Mouse (Mus musculus): Measurements from ENCODE around the gene Nbeal2.
"Not testable (repeated sequence)": the region's sequence is repeated elsewhere in the genome, so short reads cannot be mapped to it uniquely, and the experiment has no call there.

Nbeal2 gene

GRCm38 (mm10) chr9:110653655-110654461, at the start of gene Nbeal2:
Gene Nbeal2 (minus strand): TSS chr9:110654161.
- in situ Hi-C loops (cut with MboI; ENCODE audit: unreplicated experiment in 2 of 2), result loop anchor here in 1 of 2 experiments (10.0 kb wide), 1 partner anchor 319 kb away; the partner anchor contains the start of gene Scap

- in situ Hi-C loops (cut with MboI; ENCODE audit: unreplicated experiment in 2 of 2), result no loop called here
Observed at GRCm38 (mm10) chr9:110702848-110703247, 48.9 kb upstream of the Nbeal2 start.

- in situ Hi-C loops (cut with MboI; ENCODE audit: unreplicated experiment in 2 of 2), result no loop called here
Observed at GRCm38 (mm10) chr9:110701114-110702032, 47.4 kb upstream of the Nbeal2 start.

- in situ Hi-C loops (cut with MboI; ENCODE audit: unreplicated experiment in 2 of 2), result no loop called here
Observed at GRCm38 (mm10) chr9:110699574-110699973, 45.6 kb upstream of the Nbeal2 start.

- in situ Hi-C loops (cut with MboI; ENCODE audit: unreplicated experiment in 2 of 2), result no loop called here
Observed at GRCm38 (mm10) chr9:110697465-110697864, 43.5 kb upstream of the Nbeal2 start.

GRCm38 (mm10) chr9:110696427-110696826, 42.5 kb upstream of the Nbeal2 start:
- in situ Hi-C loops (cut with MboI; ENCODE audit: unreplicated experiment in 2 of 2), result no loop called here

GRCm38 (mm10) chr9:110695165-110695755, 41.3 kb upstream of the Nbeal2 start:
- in situ Hi-C loops (cut with MboI; ENCODE audit: unreplicated experiment in 2 of 2), result no loop called here

GRCm38 (mm10) chr9:110689261-110689779, 35.4 kb upstream of the Nbeal2 start:
- in situ Hi-C loops (cut with MboI; ENCODE audit: unreplicated experiment in 2 of 2), result no loop called here

GRCm38 (mm10) chr9:110687846-110688245, 33.9 kb upstream of the Nbeal2 start:
- in situ Hi-C loops (cut with MboI; ENCODE audit: unreplicated experiment in 2 of 2), result no loop called here

GRCm38 (mm10) chr9:110687061-110687460, 33.1 kb upstream of the Nbeal2 start:
- in situ Hi-C loops (cut with MboI; ENCODE audit: unreplicated experiment in 2 of 2), result no loop called here

GRCm38 (mm10) chr9:110686472-110686871, 32.5 kb upstream of the Nbeal2 start:
- in situ Hi-C loops (cut with MboI; ENCODE audit: unreplicated experiment in 2 of 2), result no loop called here

GRCm38 (mm10) chr9:110685591-110685990, 31.6 kb upstream of the Nbeal2 start:
- in situ Hi-C loops (cut with MboI; ENCODE audit: unreplicated experiment in 2 of 2), result no loop called here

GRCm38 (mm10) chr9:110685187-110685586, 31.2 kb upstream of the Nbeal2 start:
- in situ Hi-C loops (cut with MboI; ENCODE audit: unreplicated experiment in 2 of 2), result no loop called here

GRCm38 (mm10) chr9:110684100-110684831, 30.3 kb upstream of the Nbeal2 start:
- in situ Hi-C loops (cut with MboI; ENCODE audit: unreplicated experiment in 2 of 2), result no loop called here

GRCm38 (mm10) chr9:110683574-110684099, 29.7 kb upstream of the Nbeal2 start:
- in situ Hi-C loops (cut with MboI; ENCODE audit: unreplicated experiment in 2 of 2), result no loop called here

GRCm38 (mm10) chr9:110682697-110683096, 28.7 kb upstream of the Nbeal2 start:
- in situ Hi-C loops (cut with MboI; ENCODE audit: unreplicated experiment in 2 of 2), result not testable (repeated sequence)

GRCm38 (mm10) chr9:110682255-110682654, 28.3 kb upstream of the Nbeal2 start:
- in situ Hi-C loops (cut with MboI; ENCODE audit: unreplicated experiment in 2 of 2), result no loop called here

- in situ Hi-C loops (cut with MboI; ENCODE audit: unreplicated experiment in 2 of 2), result no loop called here
Observed at GRCm38 (mm10) chr9:110681817-110682216, 27.9 kb upstream of the Nbeal2 start.

GRCm38 (mm10) chr9:110680736-110681507, 27.0 kb upstream of the Nbeal2 start:
- in situ Hi-C loops (cut with MboI; ENCODE audit: unreplicated experiment in 2 of 2), result no loop called here

Data from v-Abl transformed pro-B cells (cell line).